Mouse (Mus musculus) right cerebral cortex, postnatal 36 days (tissue): ENCODE results near the gene Fbxo42.

Source experiments
- DNase-seq, 2 experiments: peaks; one replicate each; pipeline ENCODE4 v3.0.0; 2022; ENCODE audit warnings: low spot score in 2 of 2, mixed read lengths in 1 of 2

Gene Fbxo42

GRCm38 (mm10) chr4:141249383-141249782 is 101.7 kb downstream of the Fbxo42 start:
- no peak for DNase-seq

GRCm38 (mm10) chr4:141251071-141251470 is 103.4 kb downstream of the Fbxo42 start:
- DNase-seq: no peak

GRCm38 (mm10) chr4:141252641-141253040 is 104.9 kb downstream of the Fbxo42 start:
- no peak for DNase-seq
